Mouse (Mus musculus): ENCODE data around the gene Bicc1. TPM values are rescaled to one million over a fixed set of nuclear protein-coding genes. Genes with fewer than 3 reads are reported as not detected.

The Bicc1 gene
- polyA plus RNA-seq, 1 experiment from 2014 or later: 2.9 TPM

DNA sequence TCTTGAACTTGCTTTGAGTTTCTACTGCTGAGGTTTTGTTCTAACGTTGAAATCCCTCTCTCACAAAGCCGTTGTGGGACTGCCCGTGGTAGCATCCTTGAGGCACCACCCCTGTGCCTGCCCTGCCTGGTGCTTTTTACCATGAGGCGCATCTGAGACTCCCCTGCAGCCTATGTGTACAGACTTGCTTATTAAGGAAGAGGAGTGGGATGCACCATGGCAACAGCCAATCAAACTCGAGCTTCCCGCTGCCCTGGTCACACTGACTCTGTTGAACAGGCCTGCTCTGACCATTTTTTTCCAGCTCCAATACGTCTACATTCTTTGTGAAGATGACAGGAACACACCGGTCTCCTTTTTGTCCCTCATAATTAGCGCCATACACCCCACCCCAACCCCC is 283.0 kb downstream of the Bicc1 start:
- no peak for DNase-seq (ENCODE audit: low spot score)

DNA sequence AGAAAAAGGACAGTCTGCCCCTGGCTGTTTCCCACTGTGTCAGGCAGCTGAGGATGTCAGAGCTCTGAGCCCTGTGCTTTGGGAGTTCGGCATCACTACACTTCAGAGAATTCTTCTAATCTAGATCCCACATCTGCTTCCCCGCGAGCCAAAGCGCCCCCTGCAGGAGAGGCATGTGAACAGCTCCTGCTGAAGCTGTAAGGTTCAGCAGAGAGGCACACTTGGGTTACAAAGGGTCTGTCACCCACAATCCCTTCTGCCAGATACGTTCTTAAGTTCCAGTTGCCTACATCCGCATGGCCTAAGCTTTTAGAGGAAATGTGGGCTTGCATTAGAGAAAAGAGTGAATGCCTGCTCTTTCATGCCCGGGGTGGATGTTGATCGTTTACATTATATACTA is 283.4 kb downstream of the Bicc1 start:
- DNase-seq (ENCODE audit: low spot score): no peak

DNA sequence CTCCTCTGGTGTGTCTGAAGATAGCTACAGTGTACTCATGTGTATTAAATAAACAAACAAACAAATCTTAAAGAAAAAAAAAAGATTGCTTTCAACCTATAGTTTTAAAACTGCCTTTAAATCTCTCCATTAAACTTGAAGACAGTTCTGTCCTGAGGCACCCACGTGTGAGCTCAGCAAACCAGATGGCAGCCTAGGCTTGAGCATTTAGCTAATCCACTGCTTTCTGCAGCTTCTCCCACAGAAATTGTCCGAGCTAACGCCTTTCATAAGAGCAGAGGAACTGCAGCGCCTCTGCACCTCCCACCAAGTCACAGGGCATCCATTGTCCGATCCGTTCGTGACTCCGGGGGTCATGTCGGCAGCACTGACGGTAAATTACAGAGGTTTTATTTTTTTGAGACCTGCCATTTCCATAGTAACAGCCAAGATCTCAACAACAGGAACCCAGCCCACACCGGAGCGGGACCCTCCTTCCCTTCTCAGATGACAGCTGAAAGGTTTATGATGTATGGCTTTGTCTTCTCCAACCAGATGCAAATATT is 284.4 kb downstream of the Bicc1 start:
- DNase-seq (ENCODE audit: low spot score): no peak

Other genes with a start within 250 kb of the Bicc1 start
- gene Tfam, start 78.6 kb upstream of the Bicc1 start, polyA plus RNA-seq (2015; fragmentation: Nextera tagmentation; extraction: Ambion mirVana): 110 and 116 TPM in 2 replicates
- gene Ube2d1, start 125.6 kb upstream of the Bicc1 start, polyA plus RNA-seq (2015; fragmentation: Nextera tagmentation; extraction: Ambion mirVana): 36.9 and 44.3 TPM in 2 replicates
- 143 and 149 TPM in 2 replicates for gene Cisd1, start 185.3 kb upstream of the Bicc1 start, polyA plus RNA-seq (2015; fragmentation: Nextera tagmentation; extraction: Ambion mirVana)
- 9.9 and 10.7 TPM in 2 replicates for gene Ipmk, start 188.1 kb upstream of the Bicc1 start, polyA plus RNA-seq (2015; fragmentation: Nextera tagmentation; extraction: Ambion mirVana)